Mouse (Mus musculus): Measurements from ENCODE around the gene Pard6b. TPM values are rescaled to one million over a fixed set of nuclear protein-coding genes. Genes with fewer than 3 reads are reported as not detected.
A peak's percentile ranks its signal among the peaks of the same experiment; 100 is the strongest.
"Not testable (repeated sequence)": the region's sequence is repeated elsewhere in the genome, so short reads cannot be mapped to it uniquely, and the experiment has no call there.

The Pard6b gene
- polyA plus RNA-seq, 1 experiment from 2014 or later: 7.9 TPM

GRCm38 (mm10) chr2:168050000-168050942 lies 30.5 kb upstream of the Pard6b start:
- Histone ChIP-seq H3K27ac (no peak overlapping the region), H3K4me3 (replicated peaks) (peak overlapping the region; percentile 45), H3K4me1 (replicated peaks) (peaks cover 27% of the 10 kb centered on the region), H3K36me3 (no peaks in the 10 kb centered on the region), H3K9me3 (no peaks in the 10 kb centered on the region), H3K9ac (replicated peaks) (peak overlapping the region; percentile 61), H3K4me2 (replicated peaks) (peak overlapping the region; percentile 75), H3K27me3 (peaks cover 56% of the 10 kb centered on the region)
- WGBS: under 1% methylated on average over 56 of the region's 56 CpGs
- peak; percentile 65; the same call in 1 of the 2 replicates for ATAC-seq

- Histone ChIP-seq H3K27ac (no peak overlapping the region), H3K4me2 (replicated peaks) (no peak overlapping the region), H3K27me3 (peaks cover 52% of the 10 kb centered on the region), H3K9me3 (no peaks in the 10 kb centered on the region), H3K9ac (replicated peaks) (no peak overlapping the region), H3K36me3 (no peaks in the 10 kb centered on the region), H3K4me1 (replicated peaks) (peaks cover 19% of the 10 kb centered on the region), H3K4me3 (replicated peaks) (no peak overlapping the region)
- 94% methylated on average over 1 of the region's 1 CpGs for WGBS
- no peak for ATAC-seq
Measured at GRCm38 (mm10) chr2:168052156-168052555, 28.6 kb upstream of the Pard6b start.

- Histone ChIP-seq H3K27ac (no peak overlapping the region), H3K9ac (replicated peaks) (no peak overlapping the region), H3K9me3 (no peaks in the 10 kb centered on the region), H3K4me3 (replicated peaks) (no peak overlapping the region), H3K36me3 (no peaks in the 10 kb centered on the region), H3K4me2 (replicated peaks) (no peak overlapping the region), H3K27me3 (peaks cover 47% of the 10 kb centered on the region), H3K4me1 (replicated peaks) (peaks cover 19% of the 10 kb centered on the region)
- no peak for ATAC-seq
- 19% methylated on average over 2 of the region's 2 CpGs for WGBS
Measured at GRCm38 (mm10) chr2:168052689-168053088, 28.1 kb upstream of the Pard6b start.

- Histone ChIP-seq H3K4me1 (replicated peaks) (peaks cover 17% of the 10 kb centered on the region), H3K9ac (replicated peaks) (no peak overlapping the region), H3K27ac (no peak overlapping the region), H3K4me3 (replicated peaks) (no peak overlapping the region), H3K36me3 (no peaks in the 10 kb centered on the region), H3K27me3 (peaks cover 35% of the 10 kb centered on the region), H3K9me3 (no peaks in the 10 kb centered on the region), H3K4me2 (replicated peaks) (no peak overlapping the region)
- no peak for ATAC-seq
- WGBS: 93% methylated on average over 11 of the region's 11 CpGs
Measured at GRCm38 (mm10) chr2:168054142-168054541, 26.7 kb upstream of the Pard6b start.

GRCm38 (mm10) chr2:168055910-168056665 lies 24.7 kb upstream of the Pard6b start:
- 47% methylated on average over 14 of the region's 14 CpGs for WGBS
- no peak overlapping the region for H3K4me2 ChIP-seq (replicated peaks)
- H3K9me3 ChIP-seq: no peaks in the 10 kb centered on the region
- peaks cover 15% of the 10 kb centered on the region for H3K27me3 ChIP-seq
- no peaks in the 10 kb centered on the region for H3K4me1 ChIP-seq (replicated peaks)
- ATAC-seq: no peak
- no peak overlapping the region for H3K27ac ChIP-seq
- no peak overlapping the region for H3K4me3 ChIP-seq (replicated peaks)
- H3K36me3 ChIP-seq: no peaks in the 10 kb centered on the region
- H3K9ac ChIP-seq (replicated peaks): no peak overlapping the region

GRCm38 (mm10) chr2:168056666-168056933 lies 24.2 kb upstream of the Pard6b start:
- WGBS: 67% methylated on average over 8 of the region's 8 CpGs
- H3K27me3 ChIP-seq: peaks cover 10% of the 10 kb centered on the region
- H3K36me3 ChIP-seq: no peaks in the 10 kb centered on the region
- H3K4me2 ChIP-seq (replicated peaks): no peak overlapping the region
- no peaks in the 10 kb centered on the region for H3K4me1 ChIP-seq (replicated peaks)
- H3K27ac ChIP-seq: no peak overlapping the region
- H3K9ac ChIP-seq (replicated peaks): no peak overlapping the region
- ATAC-seq: no peak
- H3K4me3 ChIP-seq (replicated peaks): no peak overlapping the region
- no peaks in the 10 kb centered on the region for H3K9me3 ChIP-seq

GRCm38 (mm10) chr2:168057876-168058275 lies 22.9 kb upstream of the Pard6b start:
- not testable (repeated sequence) for H3K27me3 ChIP-seq; H3K4me2 ChIP-seq (replicated peaks); H3K4me3 ChIP-seq (replicated peaks); H3K4me1 ChIP-seq (replicated peaks); H3K9ac ChIP-seq (replicated peaks); H3K36me3 ChIP-seq; ATAC-seq; H3K9me3 ChIP-seq; H3K27ac ChIP-seq
- 67% methylated on average over 2 of the region's 2 CpGs for WGBS

- Histone ChIP-seq H3K4me2 (replicated peaks) (no peak overlapping the region), H3K4me3 (replicated peaks) (no peak overlapping the region), H3K9me3 (no peaks in the 10 kb centered on the region), H3K4me1 (replicated peaks) (no peaks in the 10 kb centered on the region), H3K9ac (replicated peaks) (no peak overlapping the region; the same call in 1 of the 2 replicates), H3K27ac (no peak overlapping the region), H3K27me3 (no peaks in the 10 kb centered on the region), H3K36me3 (no peaks in the 10 kb centered on the region)
- WGBS: 27% methylated on average over 13 of the region's 13 CpGs
- no peak for ATAC-seq
Measured at GRCm38 (mm10) chr2:168058488-168059199, 22.2 kb upstream of the Pard6b start.

GRCm38 (mm10) chr2:168059200-168059790 lies 21.5 kb upstream of the Pard6b start:
- Histone ChIP-seq H3K4me3 (replicated peaks) (no peak overlapping the region), H3K9me3 (no peaks in the 10 kb centered on the region), H3K9ac (replicated peaks) (no peak overlapping the region), H3K4me1 (replicated peaks) (no peaks in the 10 kb centered on the region), H3K27me3 (no peaks in the 10 kb centered on the region), H3K27ac (no peak overlapping the region), H3K4me2 (replicated peaks) (no peak overlapping the region), H3K36me3 (no peaks in the 10 kb centered on the region)
- 79% methylated on average over 6 of the region's 6 CpGs for WGBS
- ATAC-seq: no peak

- H3K9ac ChIP-seq (replicated peaks): no peak overlapping the region
- H3K4me2 ChIP-seq (replicated peaks): no peak overlapping the region
- no peaks in the 10 kb centered on the region for H3K27me3 ChIP-seq
- H3K36me3 ChIP-seq: no peaks in the 10 kb centered on the region
- 89% methylated on average over 12 of the region's 12 CpGs for WGBS
- H3K4me3 ChIP-seq (replicated peaks): no peak overlapping the region
- H3K9me3 ChIP-seq: no peaks in the 10 kb centered on the region
- ATAC-seq: no peak
- no peaks in the 10 kb centered on the region for H3K4me1 ChIP-seq (replicated peaks)
- no peak overlapping the region for H3K27ac ChIP-seq
Measured at GRCm38 (mm10) chr2:168063712-168064111, 17.1 kb upstream of the Pard6b start.

- H3K36me3 ChIP-seq: no peaks in the 10 kb centered on the region
- no peaks in the 10 kb centered on the region for H3K4me1 ChIP-seq (replicated peaks)
- H3K9me3 ChIP-seq: no peaks in the 10 kb centered on the region
- no peak overlapping the region for H3K9ac ChIP-seq (replicated peaks)
- H3K27me3 ChIP-seq: no peaks in the 10 kb centered on the region
- no peak overlapping the region for H3K4me2 ChIP-seq (replicated peaks)
- no peak overlapping the region for H3K4me3 ChIP-seq (replicated peaks)
- no peak for ATAC-seq
- no peak overlapping the region for H3K27ac ChIP-seq
- WGBS: 89% methylated on average over 7 of the region's 7 CpGs
Measured at GRCm38 (mm10) chr2:168065511-168065910, 15.3 kb upstream of the Pard6b start.

Measured in midbrain, embryonic 13.5 days (tissue).